Mouse (Mus musculus) E14TG2a.4 (cell line): ENCODE results near the gene Fnip1.

Source experiments
- CTCF ChIP-seq: conservative IDR thresholded peaks from 2 replicates; pipeline ENCODE4 v1.5.1; 2014; ENCODE audit warnings: low read length
- NANOG ChIP-seq: IDR thresholded peaks from 2 replicates; pipeline ENCODE4 v1.6.1; 2014; ENCODE audit warnings: borderline replicate concordance, low read length, mixed read lengths
- POU5F1 ChIP-seq: IDR thresholded peaks from 2 replicates; pipeline ENCODE4 v1.6.1; 2014; ENCODE audit warnings: low read length, borderline replicate concordance

DNA sequence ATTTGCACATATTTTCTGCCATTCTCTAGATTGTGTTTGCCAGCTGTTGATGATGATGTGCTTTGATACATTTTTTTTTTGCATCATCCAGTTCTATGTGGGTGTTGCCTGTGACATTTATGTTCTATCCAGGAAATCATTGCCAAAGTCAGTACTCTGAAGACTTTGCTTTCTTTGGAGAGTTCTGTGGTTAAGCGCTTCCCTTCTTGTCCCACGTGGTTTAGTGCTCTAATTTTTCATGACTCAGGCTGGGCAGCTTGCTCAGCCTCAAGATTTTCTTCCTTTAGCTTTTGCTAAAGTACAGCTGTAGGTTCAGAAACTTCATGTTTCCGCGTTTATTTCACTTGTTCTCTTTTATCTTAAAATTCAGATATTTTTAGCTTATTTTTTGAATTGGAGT lies 54.6 kb downstream of the Fnip1 start:
- no peak for TF ChIP-seq CTCF
- no peak for TF ChIP-seq NANOG
- TF ChIP-seq POU5F1: no peak
